Mouse (Mus musculus): Measurements from ENCODE around the gene F2r. TPM values are rescaled to one million over a fixed set of nuclear protein-coding genes. Genes with fewer than 3 reads are reported as not detected.

Gene F2r
- polyA plus RNA-seq, 1 experiment from 2014 or later, result 121 TPM

DNA sequence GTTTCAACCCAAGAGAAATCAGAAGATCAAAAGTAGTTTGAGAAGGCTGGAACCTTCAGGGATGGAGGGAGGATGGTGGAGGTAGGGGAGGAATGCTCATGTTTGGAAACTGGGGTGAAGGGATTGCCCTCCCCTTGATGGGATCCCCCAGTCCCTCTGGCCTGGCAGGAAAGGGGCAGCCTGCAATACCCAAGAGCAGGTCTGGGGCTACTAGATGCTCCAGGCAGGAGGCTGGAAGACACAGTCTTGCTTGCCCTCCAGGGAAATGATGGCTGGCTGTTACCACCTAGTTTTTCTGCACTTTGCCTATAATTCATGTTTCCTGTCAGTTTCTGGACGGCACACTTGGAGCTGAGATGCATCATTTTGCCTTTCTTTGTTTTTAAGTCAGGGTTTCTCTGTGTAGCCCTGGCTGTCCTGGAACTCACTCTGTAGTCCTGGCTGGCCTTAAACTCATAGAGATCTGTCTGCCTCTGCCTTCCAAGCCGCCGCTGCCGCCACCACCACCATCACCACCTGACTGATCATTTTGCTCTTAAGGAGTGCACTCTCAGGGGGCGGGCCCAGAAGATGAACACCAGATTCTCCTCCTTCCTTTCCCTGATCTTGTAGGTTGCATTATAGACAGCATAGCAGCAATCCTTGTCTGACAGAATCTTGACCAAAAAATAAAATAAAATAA, 40.1 kb downstream of the F2r start:
- 86% methylated on average over 5 of the region's 5 CpGs for WGBS
- Histone ChIP-seq H3K4me1 (replicated peaks; ENCODE audit: control insufficient read depth, insufficient read depth, low read length) (no peaks in the 10 kb centered on the region; the same call in 1 of the 2 replicates), H3K27me3 (ENCODE audit: control insufficient read depth, insufficient read depth, low read length) (no peaks in the 10 kb centered on the region), H3K9me3 (ENCODE audit: control insufficient read depth, low read length) (no peaks in the 10 kb centered on the region), H3K4me2 (ENCODE audit: low read depth, low read length, severe bottlenecking) (no peak overlapping the region), H3K27ac (ENCODE audit: low read depth, low read length) (no peak overlapping the region), H3K36me3 (ENCODE audit: control insufficient read depth, insufficient read depth, low read length) (no peaks in the 10 kb centered on the region), H3K9ac (ENCODE audit: low read length) (no peak overlapping the region), H3K4me3 (ENCODE audit: low read depth, low read length) (no peak overlapping the region)
- DNase-seq (ENCODE audit: low spot score), result no peak
- no peak for ATAC-seq (replicated peaks; ENCODE audit: low FRiP score)

DNA sequence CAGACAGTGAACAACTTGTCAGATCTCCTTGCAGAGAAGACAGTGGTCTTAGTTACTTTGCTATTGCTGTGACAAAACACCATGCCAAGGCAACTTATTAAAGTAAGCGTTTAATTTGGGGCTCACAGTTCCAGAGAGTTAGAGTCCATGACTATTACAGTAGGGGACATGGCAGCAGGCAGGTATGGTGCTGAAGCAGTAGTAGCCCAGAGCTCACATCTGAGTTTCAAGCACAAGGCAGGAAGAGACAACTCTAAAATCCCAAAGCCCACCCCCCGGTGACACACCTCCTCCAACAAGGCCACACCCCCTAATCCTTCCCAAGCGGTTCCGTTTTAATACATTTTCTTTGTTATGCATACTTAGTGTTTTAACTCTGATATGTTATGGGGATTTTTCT, 47.4 kb downstream of the F2r start:
- no peak for ATAC-seq (replicated peaks; ENCODE audit: low FRiP score)
- no peaks in the 10 kb centered on the region for H3K27me3 ChIP-seq (ENCODE audit: control insufficient read depth, insufficient read depth, low read length)
- no peak for DNase-seq (ENCODE audit: low spot score)
- no peaks in the 10 kb centered on the region for H3K9me3 ChIP-seq (ENCODE audit: control insufficient read depth, low read length)
- no peaks in the 10 kb centered on the region for H3K4me1 ChIP-seq (replicated peaks; ENCODE audit: control insufficient read depth, insufficient read depth, low read length)
- WGBS, result 98% methylated on average over 4 of the region's 4 CpGs
- H3K4me3 ChIP-seq (ENCODE audit: low read depth, low read length), result no peak overlapping the region
- no peak overlapping the region for H3K4me2 ChIP-seq (ENCODE audit: low read depth, low read length, severe bottlenecking)
- H3K9ac ChIP-seq (ENCODE audit: low read length), result no peak overlapping the region
- H3K27ac ChIP-seq (ENCODE audit: low read depth, low read length), result no peak overlapping the region
- no peaks in the 10 kb centered on the region for H3K36me3 ChIP-seq (ENCODE audit: control insufficient read depth, insufficient read depth, low read length)

DNA sequence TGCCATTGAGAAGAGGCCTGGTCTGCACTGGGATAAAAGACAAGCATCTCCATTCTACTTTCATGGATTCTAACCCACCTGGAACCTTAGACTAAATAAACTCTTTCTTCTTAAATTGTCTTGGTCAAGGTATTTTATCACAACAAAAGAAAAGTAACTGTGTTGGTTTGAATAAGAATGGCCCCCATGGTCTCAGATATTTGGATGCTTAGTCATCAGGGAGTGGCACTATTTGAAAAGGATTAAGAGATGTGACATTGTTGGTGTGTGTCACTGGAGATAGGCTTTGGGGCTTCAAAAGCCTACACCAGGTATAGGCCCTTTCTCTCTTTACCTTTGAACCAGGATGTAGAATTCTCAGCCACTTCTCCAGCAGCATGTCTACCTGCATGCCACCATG, 49.0 kb downstream of the F2r start:
- no peaks in the 10 kb centered on the region for H3K27me3 ChIP-seq (ENCODE audit: control insufficient read depth, insufficient read depth, low read length)
- H3K4me2 ChIP-seq (ENCODE audit: low read depth, low read length, severe bottlenecking), result no peak overlapping the region
- DNase-seq (ENCODE audit: low spot score), result no peak
- ATAC-seq (replicated peaks; ENCODE audit: low FRiP score), result no peak
- H3K9me3 ChIP-seq (ENCODE audit: control insufficient read depth, low read length), result no peaks in the 10 kb centered on the region
- no peak overlapping the region for H3K4me3 ChIP-seq (ENCODE audit: low read depth, low read length)
- H3K9ac ChIP-seq (ENCODE audit: low read length), result no peak overlapping the region
- no peaks in the 10 kb centered on the region for H3K36me3 ChIP-seq (ENCODE audit: control insufficient read depth, insufficient read depth, low read length)
- no peaks in the 10 kb centered on the region for H3K4me1 ChIP-seq (replicated peaks; ENCODE audit: control insufficient read depth, insufficient read depth, low read length)
- H3K27ac ChIP-seq (ENCODE audit: low read depth, low read length), result no peak overlapping the region

- 93% methylated on average over 3 of the region's 3 CpGs for WGBS
- no peak overlapping the region for H3K4me3 ChIP-seq (ENCODE audit: low read depth, low read length)
- DNase-seq (ENCODE audit: low spot score), result no peak
- H3K4me1 ChIP-seq (replicated peaks; ENCODE audit: control insufficient read depth, insufficient read depth, low read length), result no peaks in the 10 kb centered on the region
- no peak overlapping the region for H3K27ac ChIP-seq (ENCODE audit: low read depth, low read length)
- no peaks in the 10 kb centered on the region for H3K36me3 ChIP-seq (ENCODE audit: control insufficient read depth, insufficient read depth, low read length)
- ATAC-seq (replicated peaks; ENCODE audit: low FRiP score), result no peak
- H3K9me3 ChIP-seq (ENCODE audit: control insufficient read depth, low read length), result no peaks in the 10 kb centered on the region
- H3K4me2 ChIP-seq (ENCODE audit: low read depth, low read length, severe bottlenecking), result no peak overlapping the region
- H3K27me3 ChIP-seq (ENCODE audit: control insufficient read depth, insufficient read depth, low read length), result no peaks in the 10 kb centered on the region
- H3K9ac ChIP-seq (ENCODE audit: low read length), result no peak overlapping the region
Measured at GRCm38 (mm10) chr13:95568336-95568735, 50.0 kb downstream of the F2r start.

- no peaks in the 10 kb centered on the region for H3K36me3 ChIP-seq (ENCODE audit: control insufficient read depth, insufficient read depth, low read length)
- H3K4me3 ChIP-seq (ENCODE audit: low read depth, low read length), result no peak overlapping the region
- H3K4me2 ChIP-seq (ENCODE audit: low read depth, low read length, severe bottlenecking), result no peak overlapping the region
- DNase-seq (ENCODE audit: low spot score), result no peak
- no peaks in the 10 kb centered on the region for H3K27me3 ChIP-seq (ENCODE audit: control insufficient read depth, insufficient read depth, low read length)
- no peaks in the 10 kb centered on the region for H3K9me3 ChIP-seq (ENCODE audit: control insufficient read depth, low read length)
- no peak overlapping the region for H3K27ac ChIP-seq (ENCODE audit: low read depth, low read length)
- WGBS, result 94% methylated on average over 15 of the region's 15 CpGs
- H3K9ac ChIP-seq (ENCODE audit: low read length), result no peak overlapping the region
- no peaks in the 10 kb centered on the region for H3K4me1 ChIP-seq (replicated peaks; ENCODE audit: control insufficient read depth, insufficient read depth, low read length)
- ATAC-seq (replicated peaks; ENCODE audit: low FRiP score), result no peak
Measured at GRCm38 (mm10) chr13:95566841-95567551, 51.3 kb downstream of the F2r start.

DNA sequence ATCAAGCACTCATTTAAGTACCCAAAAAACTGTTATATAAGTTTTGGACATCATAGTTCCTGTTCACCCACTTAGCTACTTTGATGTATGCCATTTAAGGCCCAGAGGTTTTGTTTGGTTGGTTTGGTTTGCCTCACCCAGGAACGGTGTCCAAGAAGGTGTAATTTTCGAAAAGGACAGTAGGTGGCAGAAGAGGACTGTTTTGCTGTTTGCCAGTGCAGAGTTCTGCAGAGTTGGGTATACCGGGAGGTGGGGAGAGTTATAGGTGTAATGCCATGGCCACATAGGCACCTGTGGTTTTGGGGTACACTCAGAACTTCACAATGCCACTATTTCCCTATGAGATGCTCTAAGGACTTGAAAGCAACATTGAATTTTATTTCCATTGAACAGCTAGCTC, 54.6 kb downstream of the F2r start:
- peak; percentile 72 for DNase-seq (ENCODE audit: low spot score)
- Histone ChIP-seq H3K4me2 (ENCODE audit: low read depth, low read length, severe bottlenecking) (no peak overlapping the region), H3K9ac (ENCODE audit: low read length) (no peak overlapping the region), H3K4me3 (ENCODE audit: low read depth, low read length) (no peak overlapping the region), H3K27me3 (ENCODE audit: control insufficient read depth, insufficient read depth, low read length) (no peaks in the 10 kb centered on the region), H3K9me3 (ENCODE audit: control insufficient read depth, low read length) (no peaks in the 10 kb centered on the region), H3K27ac (ENCODE audit: low read depth, low read length) (no peak overlapping the region), H3K4me1 (replicated peaks; ENCODE audit: control insufficient read depth, insufficient read depth, low read length) (no peaks in the 10 kb centered on the region), H3K36me3 (ENCODE audit: control insufficient read depth, insufficient read depth, low read length) (no peaks in the 10 kb centered on the region)
- WGBS, result under 1% methylated on average over 3 of the region's 3 CpGs
- 0 out of 2 replicates have a peak, but pooled peaks have one; percentile 60 for ATAC-seq (replicated peaks; ENCODE audit: low FRiP score)

DNA sequence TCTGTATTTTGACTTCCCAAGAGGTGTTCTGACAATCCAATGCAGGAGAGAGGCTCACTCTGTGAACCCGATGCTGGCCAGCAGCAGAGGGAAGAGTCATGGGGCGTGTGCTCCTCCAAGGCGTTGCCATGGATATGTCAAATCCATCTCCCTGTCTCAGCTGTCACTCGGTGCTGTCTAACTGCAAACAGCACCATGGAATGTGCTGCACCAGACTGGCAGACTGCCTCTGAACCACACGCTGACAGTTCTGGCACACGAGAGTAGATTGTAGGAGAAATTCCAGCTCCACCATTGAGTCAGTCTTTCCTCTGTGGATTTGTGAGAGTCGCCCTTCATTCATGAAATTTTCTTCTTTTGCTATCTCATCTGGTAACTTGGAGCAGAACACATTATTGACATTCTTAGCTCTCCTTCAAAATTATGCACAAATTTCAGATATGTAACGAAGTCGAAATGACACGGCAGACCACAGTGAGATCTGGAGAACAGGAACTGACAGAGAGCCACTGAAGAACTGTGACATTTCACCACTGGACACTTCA, 55.1 kb downstream of the F2r start:
- H3K4me1 ChIP-seq (replicated peaks; ENCODE audit: control insufficient read depth, insufficient read depth, low read length), result no peaks in the 10 kb centered on the region
- WGBS, result 70% methylated on average over 10 of the region's 10 CpGs
- H3K4me3 ChIP-seq (ENCODE audit: low read depth, low read length), result no peak overlapping the region
- DNase-seq (ENCODE audit: low spot score) (no peak), ATAC-seq (replicated peaks; ENCODE audit: low FRiP score) (no peak)
- H3K9me3 ChIP-seq (ENCODE audit: control insufficient read depth, low read length), result no peaks in the 10 kb centered on the region
- H3K27ac ChIP-seq (ENCODE audit: low read depth, low read length), result no peak overlapping the region
- H3K27me3 ChIP-seq (ENCODE audit: control insufficient read depth, insufficient read depth, low read length), result no peaks in the 10 kb centered on the region
- H3K36me3 ChIP-seq (ENCODE audit: control insufficient read depth, insufficient read depth, low read length), result no peaks in the 10 kb centered on the region
- H3K4me2 ChIP-seq (ENCODE audit: low read depth, low read length, severe bottlenecking), result no peak overlapping the region
- H3K9ac ChIP-seq (ENCODE audit: low read length), result no peak overlapping the region

DNA sequence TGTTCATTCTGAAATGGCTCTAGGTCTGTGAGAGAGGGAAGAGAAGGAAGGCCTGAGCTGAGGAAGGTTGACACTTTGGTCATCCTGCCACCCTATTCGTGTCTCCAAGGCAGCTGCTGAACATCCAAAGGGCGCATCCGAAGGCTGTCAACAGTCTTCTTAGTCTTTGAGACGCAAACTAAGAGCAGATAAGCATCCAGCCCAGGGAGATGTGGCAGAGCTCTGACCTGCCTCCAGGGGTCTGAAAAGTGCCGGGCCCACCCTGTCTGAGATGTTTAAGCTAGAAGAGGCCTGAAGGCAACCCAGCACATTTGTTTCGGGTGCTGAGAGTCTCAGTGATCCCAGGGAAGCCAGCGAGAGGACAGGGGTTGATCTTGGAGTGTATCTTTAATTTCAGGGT, 61.0 kb downstream of the F2r start:
- Histone ChIP-seq H3K4me1 (replicated peaks; ENCODE audit: control insufficient read depth, insufficient read depth, low read length) (no peaks in the 10 kb centered on the region), H3K4me2 (ENCODE audit: low read depth, low read length, severe bottlenecking) (no peak overlapping the region), H3K4me3 (ENCODE audit: low read depth, low read length) (no peak overlapping the region), H3K9ac (ENCODE audit: low read length) (no peak overlapping the region), H3K27ac (ENCODE audit: low read depth, low read length) (no peak overlapping the region), H3K9me3 (ENCODE audit: control insufficient read depth, low read length) (no peaks in the 10 kb centered on the region), H3K27me3 (ENCODE audit: control insufficient read depth, insufficient read depth, low read length) (no peaks in the 10 kb centered on the region), H3K36me3 (ENCODE audit: control insufficient read depth, insufficient read depth, low read length) (no peaks in the 10 kb centered on the region)
- whole genome bisulfite sequencing, result 89% methylated on average over 7 of the region's 7 CpGs
- ATAC-seq (replicated peaks; ENCODE audit: low FRiP score) (no peak), DNase-seq (ENCODE audit: low spot score) (no peak)
